Mouse (Mus musculus): ENCODE data around the gene Cep170b.

Gene Cep170b

GRCm38 (mm10) chr12:112702374-112703320, 17.6 kb upstream of the Cep170b start:
- DNase-seq (ENCODE audit: extremely low read depth, insufficient read length, low spot score) = peak; percentile 50

GRCm38 (mm10) chr12:112706704-112707572, 13.3 kb upstream of the Cep170b start:
- DNase-seq (ENCODE audit: extremely low read depth, insufficient read length, low spot score) = peak; percentile 80

- no peak for DNase-seq (ENCODE audit: extremely low read depth, insufficient read length, low spot score)
These were observed 12.7 kb upstream of the Cep170b start for GRCm38 (mm10) chr12:112707573-112707869.

GRCm38 (mm10) chr12:112713984-112714383, 6.3 kb upstream of the Cep170b start:
- DNase-seq (ENCODE audit: extremely low read depth, insufficient read length, low spot score) = no peak

- no peak for DNase-seq (ENCODE audit: extremely low read depth, insufficient read length, low spot score)
These were observed 3.1 kb upstream of the Cep170b start for GRCm38 (mm10) chr12:112717140-112717539.

GRCm38 (mm10) chr12:112718995-112719394, 1.3 kb upstream of the Cep170b start:
- no peak for DNase-seq (ENCODE audit: extremely low read depth, insufficient read length, low spot score)

GRCm38 (mm10) chr12:112720890-112721423, 702 bp downstream of the Cep170b start:
- no peak for DNase-seq (ENCODE audit: extremely low read depth, insufficient read length, low spot score)

- DNase-seq (ENCODE audit: extremely low read depth, insufficient read length, low spot score) = no peak
These were observed 1.4 kb downstream of the Cep170b start for GRCm38 (mm10) chr12:112721424-112722239.

- DNase-seq (ENCODE audit: extremely low read depth, insufficient read length, low spot score) = peak; percentile 71
These were observed 2.2 kb downstream of the Cep170b start for GRCm38 (mm10) chr12:112722240-112723027.

GRCm38 (mm10) chr12:112723028-112723330, 2.7 kb downstream of the Cep170b start:
- DNase-seq (ENCODE audit: extremely low read depth, insufficient read length, low spot score) = no peak

- DNase-seq (ENCODE audit: extremely low read depth, insufficient read length, low spot score) = no peak
These were observed 3.2 kb downstream of the Cep170b start for GRCm38 (mm10) chr12:112723445-112723844.

- DNase-seq (ENCODE audit: extremely low read depth, insufficient read length, low spot score) = peak; percentile 60
These were observed 4.0 kb downstream of the Cep170b start for GRCm38 (mm10) chr12:112724077-112724805.

- DNase-seq (ENCODE audit: extremely low read depth, insufficient read length, low spot score) = peak; percentile 64
These were observed 7.5 kb downstream of the Cep170b start for GRCm38 (mm10) chr12:112727801-112728200.

GRCm38 (mm10) chr12:112730808-112731207, 10.6 kb downstream of the Cep170b start:
- no peak for DNase-seq (ENCODE audit: extremely low read depth, insufficient read length, low spot score)

GRCm38 (mm10) chr12:112732591-112732990, 12.3 kb downstream of the Cep170b start:
- DNase-seq (ENCODE audit: extremely low read depth, insufficient read length, low spot score) = no peak

- DNase-seq (ENCODE audit: extremely low read depth, insufficient read length, low spot score) = no peak
These were observed 14.0 kb downstream of the Cep170b start for GRCm38 (mm10) chr12:112734108-112734820.

- no peak for DNase-seq (ENCODE audit: extremely low read depth, insufficient read length, low spot score)
These were observed 14.8 kb downstream of the Cep170b start for GRCm38 (mm10) chr12:112734881-112735655.
